Mouse (Mus musculus) embryonic facial prominence, embryonic 15.5 days (tissue): Measurements from ENCODE around the gene St7. TPM values are rescaled to one million over a fixed set of nuclear protein-coding genes. Genes with fewer than 3 reads are reported as not detected.

Experiments used
- ATAC-seq: fragments of 200-750 bp; cut with Nextera tagmentation; 2 replicates; pipeline ENCODE4 v1.8.0; 2017; ENCODE audit warnings: low read depth, moderate TSS enrichment; ENCODE audit not compliant: insufficient number of reproducible peaks, low FRiP score, low TSS enrichment
- H3K27ac ChIP-seq: fragments of 300-500 bp; sonication (generic); replicated peaks from 2 replicates; pipeline ENCODE4 v1.5.1; 2015; ENCODE audit warnings: mild to moderate bottlenecking, inconsistent platforms
- H3K27me3 ChIP-seq: fragments of 300-500 bp; sonication (generic); 2 replicates; pipeline ENCODE4 v1.6.1; 2015; ENCODE audit warnings: inconsistent platforms
- H3K36me3 ChIP-seq: fragments of 300-500 bp; sonication (generic); 2 replicates; pipeline ENCODE4 v1.6.1; 2015; ENCODE audit warnings: mild to moderate bottlenecking, inconsistent platforms
- H3K4me1 ChIP-seq: fragments of 300-500 bp; sonication (generic); 2 replicates; pipeline ENCODE4 v1.6.1; 2015; ENCODE audit warnings: inconsistent platforms
- H3K4me2 ChIP-seq: fragments of 300-500 bp; sonication (generic); replicated peaks from 2 replicates; pipeline ENCODE4 v1.6.1; 2015; ENCODE audit warnings: mild to moderate bottlenecking, inconsistent platforms
- H3K4me3 ChIP-seq: fragments of 300-500 bp; sonication (generic); replicated peaks from 2 replicates; pipeline ENCODE4 v1.5.1; 2015; ENCODE audit warnings: mild to moderate bottlenecking, inconsistent platforms
- H3K9ac ChIP-seq: fragments of 300-500 bp; sonication (generic); 2 replicates; pipeline ENCODE4 v1.6.1; 2015; ENCODE audit warnings: inconsistent platforms
- H3K9me3 ChIP-seq: fragments of 300-500 bp; sonication (generic); replicated peaks from 2 replicates; pipeline ENCODE4 v1.6.1; 2016; ENCODE audit warnings: inconsistent platforms
- WGBS: fragments of 180-500 bp; shearing (Covaris S2); methylation state at CpG from one replicate; pipeline ENCODE4 v1.1.7; 2015; 5-methylcytosine and 5-hydroxymethylcytosine counted together
- polyA plus RNA-seq: library from polyadenylated mRNA; unstranded; fragments of >200 nt; fragmentation: Nextera tagmentation; extraction: Ambion mirVana; gene quantifications from 2 replicates; pipeline ENCODE4 v1.2.1, GENCODE M21; 2015

The St7 gene
- polyA plus RNA-seq, 1 experiment from 2014 or later = 29.5 TPM

DNA sequence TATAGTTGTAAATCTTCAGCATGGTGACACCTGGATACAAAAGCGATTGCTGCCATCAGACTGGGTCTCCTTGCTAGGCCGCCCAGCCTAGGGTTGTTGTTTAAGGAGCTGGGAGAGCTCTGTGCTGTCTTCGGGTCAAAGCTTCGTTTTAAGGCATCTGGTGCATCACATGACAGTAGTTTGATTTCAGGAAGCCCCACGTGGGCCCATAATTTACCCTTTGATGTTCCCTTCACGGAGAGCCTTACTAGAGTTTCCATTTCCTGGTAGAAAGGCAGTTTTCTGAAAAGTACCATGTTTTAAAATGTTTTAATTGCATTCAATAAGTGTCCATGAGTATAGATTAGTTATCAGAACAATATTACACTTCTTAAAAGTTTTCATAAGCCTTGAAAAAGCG, 239.1 kb downstream of the St7 start:
- Histone ChIP-seq H3K9ac (no peak overlapping the region), H3K9me3 (no peaks in the 10 kb centered on the region), H3K4me3 (no peak overlapping the region), H3K27me3 (no peaks in the 10 kb centered on the region), H3K4me1 (no peaks in the 10 kb centered on the region), H3K4me2 (no peak overlapping the region), H3K27ac (no peak overlapping the region), H3K36me3 (peaks cover 6% of the 10 kb centered on the region; the same call in 1 of the 2 replicates)
- no peak for ATAC-seq
- WGBS = 67% methylated on average over 7 of the region's 7 CpGs

DNA sequence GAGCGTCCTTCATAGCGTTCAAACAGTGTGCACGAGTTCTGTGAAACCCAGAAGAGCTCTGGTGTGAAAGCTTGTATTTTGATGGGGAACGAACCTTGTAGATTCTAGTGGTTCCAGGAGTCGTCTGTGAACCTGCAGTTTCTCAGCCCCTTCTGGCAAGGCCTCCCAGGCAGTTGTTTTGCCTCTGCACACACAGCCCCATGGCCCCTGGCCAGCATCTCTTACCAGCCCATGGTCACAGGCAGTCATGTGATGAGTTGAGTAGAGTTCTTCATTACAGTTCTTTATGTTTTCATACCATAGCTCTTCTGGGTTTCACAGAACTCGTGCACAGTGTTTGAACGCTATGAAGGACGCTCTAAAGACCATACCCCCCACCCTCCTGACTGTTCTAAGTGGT, 240.1 kb downstream of the St7 start:
- peaks cover 6% of the 10 kb centered on the region; the same call in 1 of the 2 replicates for H3K36me3 ChIP-seq
- no peaks in the 10 kb centered on the region for H3K4me1 ChIP-seq
- no peak overlapping the region for H3K4me2 ChIP-seq
- no peak overlapping the region for H3K9ac ChIP-seq
- H3K27ac ChIP-seq = no peak overlapping the region
- WGBS = 88% methylated on average over 8 of the region's 8 CpGs
- H3K9me3 ChIP-seq = no peaks in the 10 kb centered on the region
- no peak for ATAC-seq
- no peaks in the 10 kb centered on the region for H3K27me3 ChIP-seq
- H3K4me3 ChIP-seq = no peak overlapping the region

DNA sequence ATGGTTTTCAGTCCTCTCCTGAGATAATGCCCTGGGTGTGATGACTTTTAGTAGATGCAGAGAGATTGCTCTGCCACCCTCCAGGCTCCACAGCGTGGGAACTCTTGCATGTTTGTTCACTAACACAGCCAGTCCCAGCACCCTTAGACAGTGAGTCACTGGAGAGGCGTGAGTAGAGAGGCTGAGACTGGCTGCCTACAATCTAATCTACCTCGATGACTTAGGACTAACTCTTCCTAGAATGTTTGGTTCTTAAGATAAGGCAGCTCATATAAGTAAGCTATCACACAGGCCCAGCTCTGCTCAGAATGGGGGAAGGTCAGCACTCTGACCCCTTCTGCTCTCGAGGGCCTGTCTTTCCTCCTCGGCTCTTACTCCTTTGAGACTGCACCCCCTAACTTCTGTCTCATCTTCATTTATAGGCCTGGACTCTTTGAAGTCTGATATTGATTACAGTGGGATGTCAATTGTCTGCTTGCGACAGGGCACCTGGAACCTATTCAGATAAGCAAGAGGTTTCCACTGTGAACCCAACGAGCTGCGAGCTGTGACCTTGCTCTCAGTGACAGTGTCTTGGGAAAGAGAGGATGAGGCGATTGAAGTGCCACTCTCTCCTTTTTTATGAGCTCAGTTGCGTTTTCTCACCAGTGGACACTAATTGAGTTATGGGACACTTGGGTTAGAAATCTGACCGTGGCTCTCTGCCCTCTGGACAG, 246.1 kb downstream of the St7 start:
- 69% methylated on average over 11 of the region's 11 CpGs for WGBS
- no peak overlapping the region for H3K9ac ChIP-seq
- H3K27me3 ChIP-seq = no peaks in the 10 kb centered on the region
- ATAC-seq = no peak
- no peaks in the 10 kb centered on the region for H3K4me1 ChIP-seq
- H3K4me2 ChIP-seq = no peak overlapping the region
- H3K9me3 ChIP-seq = no peaks in the 10 kb centered on the region
- H3K36me3 ChIP-seq = peaks cover 6% of the 10 kb centered on the region; the same call in 1 of the 2 replicates
- no peak overlapping the region for H3K27ac ChIP-seq
- no peak overlapping the region for H3K4me3 ChIP-seq

DNA sequence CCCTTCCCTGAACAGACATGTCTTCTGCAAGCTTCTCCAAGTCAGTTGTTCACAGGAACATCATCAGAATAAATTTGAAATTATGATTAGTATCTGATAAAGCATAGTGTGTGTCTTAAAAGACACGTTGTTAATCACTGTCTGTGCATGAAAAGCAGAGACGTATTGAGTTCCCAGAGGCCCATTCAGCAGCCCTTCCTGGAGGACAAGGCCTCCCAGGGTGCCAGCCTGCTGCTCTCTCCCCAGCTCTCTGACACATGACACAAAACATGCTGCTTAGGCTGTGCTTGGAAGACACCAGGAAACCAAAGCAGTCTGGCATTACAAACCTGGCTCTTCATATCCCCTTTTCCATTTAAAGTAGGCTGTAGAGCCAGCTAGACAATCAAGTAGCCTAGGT, 249.2 kb downstream of the St7 start:
- Histone ChIP-seq H3K36me3 (no peaks in the 10 kb centered on the region), H3K9ac (no peak overlapping the region), H3K4me3 (no peak overlapping the region), H3K4me2 (no peak overlapping the region), H3K4me1 (no peaks in the 10 kb centered on the region), H3K9me3 (no peaks in the 10 kb centered on the region), H3K27me3 (no peaks in the 10 kb centered on the region), H3K27ac (no peak overlapping the region)
- WGBS = 32% methylated on average over 2 of the region's 2 CpGs
- ATAC-seq = no peak

DNA sequence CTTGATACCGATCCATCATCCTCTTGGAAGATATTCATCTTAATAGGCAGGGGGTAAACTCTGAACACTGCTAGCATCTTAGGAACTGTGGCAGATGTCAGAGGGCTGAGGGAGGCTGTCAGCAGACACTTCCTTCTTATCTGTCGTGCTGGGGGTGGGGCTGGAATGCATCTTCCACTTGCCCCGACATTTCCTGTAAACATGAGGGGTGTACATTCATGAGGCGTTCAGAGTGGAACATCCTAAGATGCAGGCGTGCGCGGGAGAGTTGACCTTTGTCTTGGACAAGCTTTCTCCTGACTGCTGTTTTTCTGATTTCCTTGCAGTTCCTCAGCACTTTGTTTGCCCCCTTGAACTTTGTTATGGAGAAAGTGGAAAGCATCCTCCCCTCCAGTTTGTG, 249.6 kb downstream of the St7 start:
- H3K27ac ChIP-seq = no peak overlapping the region
- ATAC-seq = no peak

DNA sequence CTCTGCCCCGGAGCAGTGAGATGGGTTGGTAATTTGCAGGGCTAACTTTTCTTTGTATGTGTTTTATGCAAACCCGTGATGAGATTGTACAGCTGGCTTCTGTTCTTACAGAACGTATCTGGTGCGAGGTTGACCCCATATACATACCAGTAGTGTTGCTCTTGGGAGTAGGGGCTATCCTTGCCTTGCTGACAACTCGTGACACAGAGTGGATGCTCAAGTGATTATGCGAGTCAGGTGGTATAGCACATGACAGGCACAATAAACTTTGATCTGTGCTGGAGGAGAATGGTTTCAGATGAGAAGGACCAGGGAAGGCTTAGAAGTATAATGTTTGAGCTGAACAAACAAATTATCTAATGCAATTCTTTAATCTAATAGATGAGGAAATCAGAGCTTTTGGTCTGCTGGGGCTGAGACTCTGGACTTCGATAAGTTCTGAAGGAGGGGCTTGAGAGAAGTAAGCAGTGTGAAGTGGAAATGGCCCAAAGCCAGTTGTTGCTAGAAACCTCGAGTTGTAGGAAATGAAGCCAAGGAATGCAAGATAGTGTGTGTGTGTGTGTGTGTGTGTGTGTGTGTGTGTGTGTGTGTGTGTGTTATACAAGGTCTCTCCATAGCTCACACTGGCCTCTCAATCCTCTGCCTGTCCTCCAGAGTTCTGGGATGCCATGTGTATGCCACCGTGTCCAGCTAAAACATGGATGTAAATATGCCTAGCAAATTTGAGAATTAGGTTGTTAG, 251.3 kb downstream of the St7 start:
- no peaks in the 10 kb centered on the region for H3K9me3 ChIP-seq
- H3K4me3 ChIP-seq = no peak overlapping the region
- WGBS = 60% methylated on average over 9 of the region's 9 CpGs
- no peak overlapping the region for H3K27ac ChIP-seq
- H3K4me1 ChIP-seq = no peaks in the 10 kb centered on the region
- H3K9ac ChIP-seq = no peak overlapping the region
- ATAC-seq = no peak
- H3K27me3 ChIP-seq = no peaks in the 10 kb centered on the region
- H3K36me3 ChIP-seq = no peaks in the 10 kb centered on the region
- H3K4me2 ChIP-seq = no peak overlapping the region

More for the DNA sequence above, 249.6 kb downstream of the St7 start:
- no peaks in the 10 kb centered on the region for H3K9me3 ChIP-seq
- H3K4me1 ChIP-seq = no peaks in the 10 kb centered on the region
- WGBS = 60% methylated on average over 7 of the region's 7 CpGs
- H3K4me2 ChIP-seq = no peak overlapping the region
- no peaks in the 10 kb centered on the region for H3K27me3 ChIP-seq
- H3K36me3 ChIP-seq = no peaks in the 10 kb centered on the region
- H3K4me3 ChIP-seq = no peak overlapping the region
- no peak overlapping the region for H3K9ac ChIP-seq

DNA sequence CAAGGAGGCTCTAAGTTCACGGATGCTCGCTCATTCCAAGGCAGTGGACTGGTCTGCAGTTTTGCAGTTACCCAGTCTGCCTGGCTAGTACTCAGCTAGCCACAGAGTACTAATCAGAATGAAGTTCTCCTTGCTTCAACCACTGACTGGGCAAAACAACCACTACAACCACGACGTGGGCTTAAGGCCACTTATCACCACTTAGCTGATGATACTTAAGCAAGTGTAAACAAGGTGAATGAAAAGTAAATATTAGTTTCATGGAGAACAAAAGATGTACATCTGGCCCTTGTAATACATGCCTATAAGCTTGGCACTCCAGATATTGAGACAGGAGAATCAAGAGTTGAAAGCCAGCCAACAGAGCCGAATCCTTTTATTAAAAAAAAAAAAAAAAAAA, 253.7 kb downstream of the St7 start:
- ATAC-seq = no peak
- H3K27ac ChIP-seq = no peak overlapping the region
- WGBS = 67% methylated on average over 5 of the region's 5 CpGs

DNA sequence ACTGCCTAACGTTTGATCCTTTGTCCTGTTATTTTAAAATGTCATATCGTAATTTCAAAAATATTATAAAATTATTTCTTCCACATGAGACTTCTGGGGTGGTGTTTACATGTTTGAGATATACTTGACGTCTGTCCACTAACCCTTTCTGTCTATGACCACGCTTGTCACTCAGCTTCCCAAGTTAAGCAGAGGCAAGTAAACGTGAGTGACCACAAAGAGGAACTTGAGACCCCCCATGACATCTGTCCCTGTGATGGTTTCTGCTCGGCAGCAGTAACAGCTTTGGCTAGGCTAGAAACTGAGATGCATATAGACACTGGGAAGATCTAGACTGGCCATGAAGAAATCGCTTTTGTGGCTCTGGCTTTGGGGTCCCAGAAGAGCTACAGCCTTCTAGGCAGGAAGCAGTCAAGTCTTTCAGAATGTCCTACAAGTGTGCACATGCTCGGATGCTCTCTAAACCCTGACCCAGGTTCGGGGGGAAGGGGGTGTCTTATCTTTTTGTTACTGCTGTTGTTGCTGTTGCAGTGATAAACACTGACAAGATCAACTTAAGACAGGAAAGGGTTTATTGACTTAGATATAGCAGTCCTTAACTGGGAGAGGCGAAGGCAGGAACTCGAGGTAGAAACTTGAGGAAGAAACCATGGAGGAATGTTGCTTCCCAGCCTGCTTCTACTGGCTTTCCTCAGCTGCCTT, 254.5 kb downstream of the St7 start:
- H3K4me3 ChIP-seq = no peak overlapping the region
- no peaks in the 10 kb centered on the region for H3K36me3 ChIP-seq
- H3K4me1 ChIP-seq = no peaks in the 10 kb centered on the region
- no peak for ATAC-seq
- H3K9me3 ChIP-seq = no peaks in the 10 kb centered on the region
- no peak overlapping the region for H3K9ac ChIP-seq
- no peak overlapping the region for H3K4me2 ChIP-seq
- 60% methylated on average over 11 of the region's 11 CpGs for WGBS
- no peaks in the 10 kb centered on the region for H3K27me3 ChIP-seq
- no peak overlapping the region for H3K27ac ChIP-seq

More for the DNA sequence above, 253.7 kb downstream of the St7 start:
- H3K4me3 ChIP-seq = no peak overlapping the region
- no peak overlapping the region for H3K9ac ChIP-seq
- H3K9me3 ChIP-seq = no peaks in the 10 kb centered on the region
- no peaks in the 10 kb centered on the region for H3K36me3 ChIP-seq
- H3K4me1 ChIP-seq = no peaks in the 10 kb centered on the region
- H3K4me2 ChIP-seq = no peak overlapping the region
- H3K27me3 ChIP-seq = no peaks in the 10 kb centered on the region

DNA sequence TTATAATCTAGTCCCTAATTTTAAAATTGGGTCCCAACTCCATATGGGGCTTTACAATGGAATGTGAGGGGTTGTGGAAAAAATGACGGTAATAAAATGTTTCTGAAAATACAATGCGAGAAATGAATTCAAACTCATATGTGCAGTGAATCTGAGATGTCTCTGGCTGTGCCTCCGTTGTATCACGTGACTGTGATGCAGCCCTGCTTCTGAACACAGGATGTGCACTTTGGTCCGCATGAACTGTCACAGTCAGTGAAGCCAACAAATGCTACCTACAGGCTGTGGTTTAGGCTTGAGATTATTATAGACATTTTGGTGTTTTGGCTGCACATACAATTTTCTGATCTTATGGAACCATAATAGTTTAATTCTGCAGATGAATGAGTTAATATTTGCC, 256.4 kb downstream of the St7 start:
- Histone ChIP-seq H3K27me3 (no peaks in the 10 kb centered on the region), H3K36me3 (no peaks in the 10 kb centered on the region), H3K9ac (no peak overlapping the region), H3K9me3 (no peaks in the 10 kb centered on the region), H3K27ac (no peak overlapping the region), H3K4me1 (no peaks in the 10 kb centered on the region), H3K4me3 (no peak overlapping the region), H3K4me2 (no peak overlapping the region)
- 74% methylated on average over 5 of the region's 5 CpGs for WGBS
- no peak for ATAC-seq

DNA sequence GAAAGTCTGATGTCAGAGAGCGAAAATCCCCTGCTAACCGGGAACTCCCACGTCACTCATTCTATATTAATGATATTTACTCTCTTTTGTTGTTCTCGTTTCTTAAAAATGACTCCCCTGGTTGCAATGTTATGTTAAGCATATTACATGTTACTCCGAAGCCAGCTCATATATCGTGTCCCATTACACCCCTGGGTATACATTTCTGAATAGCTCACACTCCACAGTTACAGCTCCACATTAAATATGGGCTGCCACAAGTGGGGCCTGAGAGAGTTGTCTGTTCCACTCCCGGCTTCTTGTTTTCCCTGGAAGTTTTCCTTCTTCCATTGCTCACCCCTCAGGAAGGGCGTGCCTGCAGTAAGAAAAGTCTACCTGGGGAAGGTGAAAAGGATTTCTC, 259.0 kb downstream of the St7 start:
- H3K9ac ChIP-seq = no peak overlapping the region
- no peak overlapping the region for H3K27ac ChIP-seq
- no peak for ATAC-seq
- no peak overlapping the region for H3K4me2 ChIP-seq
- H3K9me3 ChIP-seq = no peaks in the 10 kb centered on the region
- no peak overlapping the region for H3K4me3 ChIP-seq
- H3K4me1 ChIP-seq = no peaks in the 10 kb centered on the region
- H3K36me3 ChIP-seq = no peaks in the 10 kb centered on the region
- 72% methylated on average over 8 of the region's 8 CpGs for WGBS
- no peaks in the 10 kb centered on the region for H3K27me3 ChIP-seq

DNA sequence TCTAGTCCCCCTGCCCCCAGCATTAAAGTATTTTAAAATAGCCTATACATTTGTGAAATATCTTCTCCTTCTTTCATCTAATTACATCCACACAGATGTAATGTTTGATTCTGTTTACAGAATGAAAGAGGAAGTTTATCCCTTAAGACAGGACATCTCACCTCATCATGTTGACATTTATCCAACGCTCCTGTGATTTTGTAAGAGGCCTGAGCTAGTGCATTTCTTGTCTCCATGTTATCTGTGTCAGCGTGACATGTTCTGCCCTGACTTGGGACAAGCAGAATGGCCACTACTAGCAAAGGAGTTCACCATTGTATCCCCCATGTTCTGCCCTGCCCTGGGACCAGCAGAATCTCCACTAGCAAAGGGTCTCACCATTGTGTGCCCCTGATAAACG, 270.7 kb downstream of the St7 start:
- no peak overlapping the region for H3K4me3 ChIP-seq
- H3K27me3 ChIP-seq = no peaks in the 10 kb centered on the region
- no peak overlapping the region for H3K9ac ChIP-seq
- ATAC-seq = no peak
- H3K36me3 ChIP-seq = no peaks in the 10 kb centered on the region
- no peaks in the 10 kb centered on the region for H3K9me3 ChIP-seq
- no peaks in the 10 kb centered on the region for H3K4me1 ChIP-seq
- H3K4me2 ChIP-seq = no peak overlapping the region
- no peak overlapping the region for H3K27ac ChIP-seq
- 81% methylated on average over 3 of the region's 3 CpGs for WGBS
